Mouse (Mus musculus) layer of hippocampus, adult 8-10 months (tissue): ENCODE measurements at regions not wholly inside any gene's neighbourhood (a gene's known extent, or its start where the extent isn't known, plus 50 kb on each side); places are given as distances from the start of the nearest gene placed in this dataset.

Experiments used
- DNase-seq, 2 experiments: peaks; one replicate each; pipeline ENCODE4 v3.0.0; 2022; ENCODE audit warnings: low spot score in 2 of 2

GRCm38 (mm10) chr3:34384965-34385505 lies 265.2 kb upstream of the Sox2 start:
- DNase-seq: no peak

GRCm38 (mm10) chr3:34377913-34378312 lies 272.3 kb upstream of the Sox2 start:
- no peak for DNase-seq

- DNase-seq: no peak
Measured at GRCm38 (mm10) chr3:34377329-34377728, 272.9 kb upstream of the Sox2 start.

GRCm38 (mm10) chr3:34371418-34371817 lies 278.8 kb upstream of the Sox2 start:
- no peak for DNase-seq

- no peak for DNase-seq
Measured at GRCm38 (mm10) chr3:34338100-34338499, 257.0 kb upstream of the Dnajc19 start.

GRCm38 (mm10) chr3:34333555-34333954 lies 252.4 kb upstream of the Dnajc19 start:
- no peak for DNase-seq

GRCm38 (mm10) chr3:34331889-34332276 lies 250.8 kb upstream of the Dnajc19 start:
- no peak for DNase-seq

- no peak for DNase-seq
Measured at GRCm38 (mm10) chr3:34330970-34331888, 250.1 kb upstream of the Dnajc19 start.

GRCm38 (mm10) chr3:34328865-34329264 lies 247.7 kb upstream of the Dnajc19 start:
- DNase-seq: peak; percentile 32 to 57

- DNase-seq: no peak
Measured at GRCm38 (mm10) chr3:34325669-34326068, 244.5 kb upstream of the Dnajc19 start.

GRCm38 (mm10) chr3:34322527-34323210 lies 241.5 kb upstream of the Dnajc19 start:
- DNase-seq: no peak

- no peak for DNase-seq
Measured at GRCm38 (mm10) chr3:34314798-34315197, 233.7 kb upstream of the Dnajc19 start.

GRCm38 (mm10) chr3:34314393-34314792 lies 233.3 kb upstream of the Dnajc19 start:
- no peak for DNase-seq

- no peak for DNase-seq
Measured at GRCm38 (mm10) chr3:34311944-34312343, 230.8 kb upstream of the Dnajc19 start.

- DNase-seq: no peak
Measured at GRCm38 (mm10) chr3:34299637-34300036, 218.5 kb upstream of the Dnajc19 start.

- DNase-seq: peak in 1 of 2 experiments; percentile 15
Measured at GRCm38 (mm10) chr3:34287836-34288235, 206.7 kb upstream of the Dnajc19 start.

- no peak for DNase-seq
Measured at GRCm38 (mm10) chr3:34270154-34270553, 189.0 kb upstream of the Dnajc19 start.

GRCm38 (mm10) chr3:34266462-34266861 lies 185.3 kb upstream of the Dnajc19 start:
- DNase-seq: peak; percentile 10 to 18

- no peak for DNase-seq
Measured at GRCm38 (mm10) chr3:34264811-34265210, 183.7 kb upstream of the Dnajc19 start.

- no peak for DNase-seq
Measured at GRCm38 (mm10) chr3:34252730-34253337, 171.7 kb upstream of the Dnajc19 start.

GRCm38 (mm10) chr3:34242126-34242525 lies 161.0 kb upstream of the Dnajc19 start:
- DNase-seq: no peak

- no peak for DNase-seq
Measured at GRCm38 (mm10) chr3:34239978-34240377, 158.9 kb upstream of the Dnajc19 start.
